ENCODE assay signal across 25 mouse cellular contexts in the genomic region with DNA sequence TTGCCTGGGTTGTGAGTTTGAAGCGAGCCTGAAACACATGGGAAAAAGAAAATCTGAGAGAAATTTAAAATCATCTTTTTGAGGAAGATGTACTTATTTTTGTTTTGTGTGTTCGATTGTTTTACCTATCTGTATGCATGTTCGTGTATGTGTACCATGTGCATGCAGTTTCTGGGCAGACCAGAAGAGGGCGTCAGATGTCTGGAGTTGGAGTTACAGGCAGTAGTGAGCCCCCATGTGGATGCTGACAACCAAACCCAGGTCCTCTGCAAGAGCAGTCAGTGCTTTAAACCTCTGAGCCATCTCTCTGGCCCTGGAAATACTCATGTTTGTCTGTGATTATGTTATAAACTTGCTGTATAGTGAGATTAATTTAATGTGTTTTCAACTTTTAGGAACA. TPM values are rescaled to one million over a fixed set of nuclear protein-coding genes. Genes with fewer than 3 reads are reported as not detected.
DNase-seq lines count a peak whose midpoint lies in the region; ATAC-seq and TF ChIP-seq lines count a peak whose summit lies in the region.
"Had no signal": no experiment of that assay in that cellular context is flagged by ENCODE, and none has a peak within 500 bp of the region (broad histone marks: within the 10 kb centered on the region; RNA-seq: fewer than 3 reads in every experiment).

No protein-coding gene starts in this region.

- in situ Hi-C loops in Patski (cut with MboI; ENCODE audit: low pct_unique_long_range_greater_than_20kb), result loop anchor here (5.0 kb wide), 1 partner anchor 48 kb away; no protein-coding TSS in a partner anchor

- TF ChIP-seq POLR2A in ES-Bruce4 (IDR thresholded peaks at IDR 0.05; ENCODE audit: insufficient read depth, low read length), result no peak

- CTCF ChIA-PET in Patski (lab: Charles Lee), result no interaction called here

- no peaks in the 10 kb centered on the region for H3K4me1 ChIP-seq in lung, embryonic 14.5 days (ENCODE audit: insufficient read depth)
- peaks cover 1% of the 10 kb centered on the region for H3K4me1 ChIP-seq in ES-Bruce4 (ENCODE audit: control insufficient read depth, insufficient read depth, low read length)

- ATAC-seq in lung, embryonic 14.5 days (ENCODE audit: insufficient read depth), result no peak
- ATAC-seq in Patski, result no peak
- ATAC-seq: midbrain, embryonic 16.5 days had no signal

- DNase-seq in lung, embryonic 14.5 days, result no peak
- DNase-seq in lung, postnatal 36 days, result no peak
- DNase-seq in Patski (ENCODE audit: low read depth, low spot score), result no peak
- no peak for DNase-seq in neural tube, embryonic 10.5 days (ENCODE audit: extremely low spot score, low spot score)
- DNase-seq in gastrocnemius, adult 2 months, result no peak
- no peak for DNase-seq in embryo, embryonic 11 days
- DNase-seq: cerebellum, adult 18-20 months; heart, adult 11 months; kidney, postnatal 36 days; layer of hippocampus, adult 9-11 months; lung, postnatal 10 days; thymus, postnatal 4 days had no signal

- intact Hi-C loops in gastrocnemius, adult 2 months (cut with DNase I), result loop anchor here (5.0 kb wide), 1 partner anchor 153 kb away; no protein-coding TSS in a partner anchor

- H3K4me3 ChIP-seq in lung, embryonic 14.5 days (ENCODE audit: low read depth, low read length), result no peak overlapping the region
- H3K4me3 ChIP-seq in ES-Bruce4 (ENCODE audit: low read depth, low read length), result no peak overlapping the region
- H3K4me3 ChIP-seq in gastrocnemius, adult 2 months, result no peak overlapping the region
- H3K4me3 ChIP-seq: embryonic facial prominence, embryonic 10.5 days; heart, embryonic 12.5 days; hindbrain, embryonic 13.5 days; limb, embryonic 12.5 days; liver, embryonic 15.5 days had no signal

- no peaks in the 10 kb centered on the region for H3K36me3 ChIP-seq in lung, embryonic 14.5 days (ENCODE audit: insufficient read depth)
- no peaks in the 10 kb centered on the region for H3K36me3 ChIP-seq in ES-Bruce4 (ENCODE audit: control insufficient read depth, insufficient read depth, low read length, poor library complexity, severe bottlenecking)
- H3K36me3 ChIP-seq: embryonic facial prominence, embryonic 10.5 days; heart, embryonic 12.5 days; hindbrain, embryonic 13.5 days; limb, embryonic 12.5 days; liver, embryonic 15.5 days had no signal

- 0 out of 2 replicates have a peak, but pooled peaks cover 3% of the 10 kb centered on the region for H3K27me3 ChIP-seq in lung, embryonic 14.5 days (ENCODE audit: insufficient read depth, low read length)
- H3K27me3 ChIP-seq in ES-Bruce4 (ENCODE audit: control insufficient read depth, insufficient read depth, low read length, poor library complexity, severe bottlenecking) (no peaks in the 10 kb centered on the region), Patski (no peaks in the 10 kb centered on the region)

- TF ChIP-seq EP300 in ES-Bruce4 (IDR thresholded peaks at IDR 0.05; ENCODE audit: insufficient read depth, low read depth, low read length), result no peak

- no peak overlapping the region for H3K4me2 ChIP-seq in lung, embryonic 14.5 days
- H3K4me2 ChIP-seq: heart, embryonic 12.5 days; hindbrain, embryonic 13.5 days; limb, embryonic 12.5 days; liver, embryonic 15.5 days had no signal

- peak; percentile 30; the same call in 1 of the 2 replicates for TF ChIP-seq CTCF in lung, embryonic 14.5 days (IDR thresholded peaks at IDR 0.05; ENCODE audit: low read depth)
- peak; percentile 55 for TF ChIP-seq CTCF in ES-Bruce4 (IDR thresholded peaks at IDR 0.05; ENCODE audit: low read depth, low read length)
- peak; percentile 41 for TF ChIP-seq CTCF in Patski (IDR thresholded peaks at IDR 0.05)
- no peak for TF ChIP-seq CTCF in gastrocnemius, adult 2 months (IDR thresholded peaks at IDR 0.05)

- no peak overlapping the region for H3K9ac ChIP-seq in lung, embryonic 14.5 days
- no peak overlapping the region for H3K9ac ChIP-seq in ES-Bruce4 (ENCODE audit: low read depth, poor library complexity, severe bottlenecking)
- H3K9ac ChIP-seq: heart, embryonic 12.5 days; hindbrain, embryonic 13.5 days; limb, embryonic 12.5 days; liver, embryonic 15.5 days had no signal

- H3K9me3 ChIP-seq in lung, embryonic 14.5 days (ENCODE audit: low read depth, low read length), result no peaks in the 10 kb centered on the region
- H3K9me3 ChIP-seq in ES-Bruce4 (replicated peaks; ENCODE audit: control insufficient read depth, insufficient read depth, low read length, poor library complexity, severe bottlenecking), result peaks cover 5% of the 10 kb centered on the region; the same call in 1 of the 2 replicates
- H3K9me3 ChIP-seq: embryonic facial prominence, embryonic 10.5 days; hindbrain, embryonic 13.5 days; limb, embryonic 12.5 days; liver, embryonic 15.5 days had no signal

- H3K27ac ChIP-seq in lung, embryonic 14.5 days (ENCODE audit: low read depth), result no peak overlapping the region
- H3K27ac ChIP-seq in ES-Bruce4 (ENCODE audit: insufficient read depth, low read length), result no peak overlapping the region
- H3K27ac ChIP-seq in gastrocnemius, adult 2 months, result no peak overlapping the region
- H3K27ac ChIP-seq: embryonic facial prominence, embryonic 10.5 days; hindbrain, embryonic 13.5 days; limb, embryonic 12.5 days; liver, embryonic 15.5 days had no signal

- POLR2A ChIA-PET in Patski (lab: Charles Lee), result no interaction called here

- WGBS in lung, embryonic 14.5 days, result 88% methylated on average over 4 of the region's 4 CpGs

RNA-seq across cellular contexts. Expression of a gene that starts 9.9 kb away (rescaled TPM):
- polyA plus RNA-seq in lung, embryonic 14.5 days (2014; fragmentation: Nextera tagmentation; extraction: Ambion mirVana), result 13.1 and 14.2 TPM in 2 replicates
- polyA plus RNA-seq in ES-Bruce4 (2011; ENCODE audit: insufficient read depth, insufficient read length, low read depth, missing spikeins) (not detected in 2 replicates), Patski (2021) (not detected)
- under 1 TPM in 1 of 2 experiments, not detected in 1; 0.71 TPM for total RNA-seq in gastrocnemius, adult 2 months (2021)

RNA-seq across cellular contexts. Expression of a gene that starts 17.4 kb away (rescaled TPM):
- polyA plus RNA-seq in lung, embryonic 14.5 days (2014; fragmentation: Nextera tagmentation; extraction: Ambion mirVana), result 6.8 and 7.8 TPM in 2 replicates
- 10.4 and 11.6 TPM in 2 replicates for polyA plus RNA-seq in ES-Bruce4 (2011; ENCODE audit: insufficient read depth, insufficient read length, low read depth, missing spikeins)
- 10.0 TPM for polyA plus RNA-seq in Patski (2021)
- 1 to 10 TPM in 1 of 2 experiments, under 1 TPM in 1; 0.71 to 1.9 TPM for total RNA-seq in gastrocnemius, adult 2 months (2021)

RNA-seq across cellular contexts. Expression of a gene that starts 24.4 kb away (rescaled TPM):
- polyA plus RNA-seq in lung, embryonic 14.5 days (2014; fragmentation: Nextera tagmentation; extraction: Ambion mirVana), result 2.9 and 4.0 TPM in 2 replicates
- polyA plus RNA-seq in ES-Bruce4 (2011; ENCODE audit: insufficient read depth, insufficient read length, low read depth, missing spikeins) (19.2 and 26.1 TPM in 2 replicates), Patski (2021) (0.18 TPM)
- total RNA-seq in gastrocnemius, adult 2 months (2021), result not detected
- total RNA-seq: gastrocnemius, adult 8-10 months; heart, postnatal 25 days had no signal

RNA-seq across cellular contexts. Expression of a gene that starts 31.4 kb away (rescaled TPM):
- not detected in 2 replicates for polyA plus RNA-seq in lung, embryonic 14.5 days (2014; fragmentation: Nextera tagmentation; extraction: Ambion mirVana)
- polyA plus RNA-seq in ES-Bruce4 (2011; ENCODE audit: insufficient read depth, insufficient read length, low read depth, missing spikeins) (not detected in 2 replicates), Patski (2021) (not detected)
- not detected for total RNA-seq in gastrocnemius, adult 2 months (2021)
- total RNA-seq: adrenal gland, postnatal 4 days; gastrocnemius, adult 8-10 months; heart, postnatal 25 days had no signal
- polyA plus RNA-seq: embryonic facial prominence, embryonic 10.5 days; forebrain, embryonic 11.5 days; heart, embryonic 12.5 days; hindbrain, embryonic 13.5 days; intestine, embryonic 14.5 days; kidney, embryonic 14.5 days; limb, embryonic 12.5 days; liver, embryonic 15.5 days; midbrain, embryonic 16.5 days had no signal

RNA-seq across cellular contexts. Expression of a gene that starts 43.6 kb away (rescaled TPM):
- polyA plus RNA-seq in lung, embryonic 14.5 days (2014; fragmentation: Nextera tagmentation; extraction: Ambion mirVana), result 384 and 400 TPM in 2 replicates
- 105 and 106 TPM in 2 replicates for polyA plus RNA-seq in ES-Bruce4 (2011; ENCODE audit: insufficient read depth, insufficient read length, low read depth, missing spikeins)
- polyA plus RNA-seq in Patski (2021), result 207 TPM
- 10 to 100 TPM; 12.2 to 27.1 TPM for total RNA-seq in gastrocnemius, adult 2 months (2021)

Comparison
In these comparisons a context has a peak if more than half of its experiments do, and no peak if none do; other contexts are left out.
1. RNA of a gene that starts 9.9 kb away (polyA plus RNA-seq): 13.1 to 14.2 TPM in lung, embryonic 14.5 days; not detected in ES-Bruce4 and not detected in Patski (single experiment); every median in the first group is over 10 times any median in the second.